Mouse (Mus musculus) MEL (cell line): ENCODE data around the gene Slc13a4. TPM values are rescaled to one million over a fixed set of nuclear protein-coding genes. Genes with fewer than 3 reads are reported as not detected.

Source experiments
- DNase-seq: peaks from one replicate; pipeline ENCODE4 v3.0.0; 2011; ENCODE audit warnings: low read depth, low spot score
- H3K27ac ChIP-seq: 2 replicates; pipeline ENCODE4 v1.5.1; 2012; ENCODE audit warnings: low read depth, mild to moderate bottlenecking, control low read depth, low read length, moderate library complexity; ENCODE audit not compliant: control insufficient read depth
- H3K27me3 ChIP-seq, 2 experiments: fragments of 150-350 bp in 1 of 2; sonication (generic) in 1 of 2; 2 replicates each; pipeline ENCODE4 v1.6.1; 2012; ENCODE audit warnings: low read length in 2 of 2, mild to moderate bottlenecking in 2 of 2, improper control_type of control experiment in 1 of 2, moderate library complexity in 1 of 2; ENCODE audit not compliant: insufficient read depth in 2 of 2, control insufficient read depth in 1 of 2
- H3K36me3 ChIP-seq, 2 experiments: 2 replicates each; pipeline ENCODE4 v1.6.1; 2012 to 2014; ENCODE audit warnings: low read length in 2 of 2, improper control_type of control experiment in 1 of 2, inconsistent platforms in 1 of 2, mild to moderate bottlenecking in 1 of 2; ENCODE audit not compliant: insufficient read depth in 2 of 2, control insufficient read depth in 1 of 2
- H3K4me1 ChIP-seq, 2 experiments: fragments of 150-350 bp in 1 of 2; sonication (generic) in 1 of 2; 2 replicates each; pipeline ENCODE4 v1.6.1; 2012; ENCODE audit warnings: low read length in 2 of 2, improper control_type of control experiment in 1 of 2, mild to moderate bottlenecking in 1 of 2; ENCODE audit not compliant: insufficient read depth in 2 of 2, control insufficient read depth in 1 of 2
- H3K4me3 ChIP-seq, 2 experiments: fragments of 150-350 bp in 1 of 2; sonication (generic) in 1 of 2; 2 replicates each; pipeline ENCODE4 v1.5.1; 2012; ENCODE audit warnings: low read depth in 2 of 2, low read length in 2 of 2, mild to moderate bottlenecking in 2 of 2, moderate library complexity in 2 of 2, control low read depth in 1 of 2, improper control_type of control experiment in 1 of 2; ENCODE audit not compliant: control insufficient read depth in 1 of 2, insufficient read depth in 1 of 2
- H3K79me2 ChIP-seq: 2 replicates; pipeline ENCODE4 v1.6.1; 2012; ENCODE audit warnings: mild to moderate bottlenecking, low read length, moderate library complexity; ENCODE audit not compliant: control insufficient read depth, poor library complexity, insufficient read depth
- H3K9ac ChIP-seq: 2 replicates; pipeline ENCODE4 v1.6.1; 2012; ENCODE audit warnings: low read depth, mild to moderate bottlenecking, control low read depth, low read length, moderate library complexity; ENCODE audit not compliant: control insufficient read depth, poor library complexity, severe bottlenecking
- H3K9me3 ChIP-seq: fragments of 150-350 bp; sonication (generic); replicated peaks from 2 replicates; pipeline ENCODE4 v1.6.1; 2012; ENCODE audit warnings: mild to moderate bottlenecking, low read length, improper control_type of control experiment, moderate library complexity; ENCODE audit not compliant: insufficient read depth
- BHLHE40 ChIP-seq: IDR thresholded peaks from 2 replicates; pipeline ENCODE4 v1.6.1; 2012; ENCODE audit warnings: low read depth, mild to moderate bottlenecking, inconsistent platforms, low read length, improper control_type of control experiment, borderline replicate concordance
- CHD1 ChIP-seq: IDR thresholded peaks from 2 replicates; pipeline ENCODE4 v1.6.1; 2012; ENCODE audit warnings: low read depth, mild to moderate bottlenecking, inconsistent platforms, low read length, improper control_type of control experiment
- CHD2 ChIP-seq: IDR thresholded peaks from 2 replicates; pipeline ENCODE4 v1.6.1; 2011; ENCODE audit warnings: low read length, improper control_type of control experiment
- CTCF ChIP-seq, 3 experiments: IDR thresholded peaks in 2 of 3; conservative IDR thresholded peaks in 1 of 3; 2 replicates each; pipeline ENCODE4 v1.5.1; 2011 to 2012; ENCODE audit warnings: low read length in 3 of 3, low read depth in 2 of 3, mild to moderate bottlenecking in 2 of 3, improper control_type of control experiment in 1 of 3, inconsistent platforms in 1 of 3, mixed read lengths in 1 of 3, moderate library complexity in 1 of 3; ENCODE audit not compliant: control insufficient read depth in 1 of 3, insufficient read depth in 1 of 3, poor library complexity in 1 of 3, severe bottlenecking in 1 of 3
- E2F4 ChIP-seq: IDR thresholded peaks from 2 replicates; pipeline ENCODE4 v1.6.1; 2011; ENCODE audit warnings: low read depth, low read length, improper control_type of control experiment, borderline replicate concordance
- EP300 ChIP-seq, 2 experiments: IDR thresholded peaks; 2 replicates each; pipeline ENCODE4 v1.6.1; 2011; ENCODE audit warnings: improper control_type of control experiment in 2 of 2, low read length in 2 of 2, low read depth in 1 of 2, mild to moderate bottlenecking in 1 of 2
- JUND ChIP-seq: IDR thresholded peaks from 2 replicates; pipeline ENCODE4 v1.6.1; 2011; ENCODE audit warnings: low read depth, mild to moderate bottlenecking, improper control_type of control experiment, low read length
- KAT2A ChIP-seq: conservative IDR thresholded peaks from 2 replicates; pipeline ENCODE4 v1.6.1; 2012; ENCODE audit warnings: low read depth, low read length, improper control_type of control experiment, inconsistent platforms
- MAFK ChIP-seq: IDR thresholded peaks from 2 replicates; pipeline ENCODE4 v1.6.1; 2011; ENCODE audit warnings: low read depth, mild to moderate bottlenecking, low read length, improper control_type of control experiment, borderline replicate concordance
- MAZ ChIP-seq: IDR thresholded peaks from 2 replicates; pipeline ENCODE4 v1.6.1; 2012; ENCODE audit warnings: low read depth, mild to moderate bottlenecking, inconsistent platforms, low read length, improper control_type of control experiment
- MEF2A ChIP-seq: IDR thresholded peaks from 2 replicates; pipeline ENCODE4 v1.6.1; 2014; ENCODE audit warnings: low read depth, mild to moderate bottlenecking, inconsistent platforms, low read length, improper control_type of control experiment; ENCODE audit not compliant: poor library complexity, insufficient replicate concordance, severe bottlenecking; ENCODE audit errors: extremely low read depth
- MXI1 ChIP-seq: IDR thresholded peaks from 2 replicates; pipeline ENCODE4 v1.6.1; 2011; ENCODE audit warnings: mild to moderate bottlenecking, low read depth, low read length, improper control_type of control experiment
- MYC ChIP-seq: IDR thresholded peaks from 2 replicates; pipeline ENCODE4 v1.6.1; 2011; ENCODE audit warnings: low read depth, mild to moderate bottlenecking, low read length, improper control_type of control experiment, moderate library complexity
- NELFE ChIP-seq: IDR thresholded peaks from 2 replicates; pipeline ENCODE4 v1.6.1; 2011; ENCODE audit warnings: low read depth, low read length, improper control_type of control experiment
- NRF1 ChIP-seq: IDR thresholded peaks from 2 replicates; pipeline ENCODE4 v1.6.1; 2014; ENCODE audit warnings: low read depth, mild to moderate bottlenecking, inconsistent platforms, low read length, improper control_type of control experiment, moderate library complexity; ENCODE audit not compliant: poor library complexity, insufficient read depth, severe bottlenecking
- POLR2AphosphoS2 ChIP-seq: IDR thresholded peaks from 2 replicates; pipeline ENCODE4 v1.6.1; 2011; ENCODE audit warnings: low read length, improper control_type of control experiment
- POLR2AphosphoS5 ChIP-seq: IDR thresholded peaks from 2 replicates; pipeline ENCODE4 v1.6.1; 2012; ENCODE audit warnings: low read depth, borderline replicate concordance, mild to moderate bottlenecking, inconsistent platforms, low read length, moderate library complexity, mixed read lengths
- RAD21 ChIP-seq: IDR thresholded peaks from 2 replicates; pipeline ENCODE4 v1.6.1; 2011; ENCODE audit warnings: mild to moderate bottlenecking, low read depth, low read length, improper control_type of control experiment
- SMC3 ChIP-seq: IDR thresholded peaks from 2 replicates; pipeline ENCODE4 v1.6.1; 2011; ENCODE audit warnings: low read depth, low read length, improper control_type of control experiment
- TBP ChIP-seq: IDR thresholded peaks from 2 replicates; pipeline ENCODE4 v1.8.0; 2011; ENCODE audit warnings: low read depth, low read length, improper control_type of control experiment
- USF1 ChIP-seq: IDR thresholded peaks from 2 replicates; pipeline ENCODE4 v1.6.1; 2014; ENCODE audit warnings: low read depth, mild to moderate bottlenecking, inconsistent platforms, low read length, improper control_type of control experiment, moderate library complexity
- ZC3H11A ChIP-seq: IDR thresholded peaks from 2 replicates; pipeline ENCODE4 v1.6.1; 2012; ENCODE audit warnings: low read depth, mild to moderate bottlenecking, inconsistent platforms, low read length, improper control_type of control experiment
- ZMIZ1 ChIP-seq: IDR thresholded peaks from 2 replicates; pipeline ENCODE4 v1.6.1; 2012; ENCODE audit warnings: low read depth, mild to moderate bottlenecking, inconsistent platforms, low read length, improper control_type of control experiment, moderate library complexity
- ZNF384 ChIP-seq: IDR thresholded peaks from 2 replicates; pipeline ENCODE4 v1.6.1; 2012; ENCODE audit warnings: low read depth, mild to moderate bottlenecking, inconsistent platforms, low read length, improper control_type of control experiment
- polyA plus RNA-seq, 2 experiments: library from polyadenylated mRNA; stranded (reverse) in 1 of 2; unstranded in 1 of 2; fragments of >175 nt in 1 of 2; fragments of >200 nt in 1 of 2; gene quantifications; 2 replicates each; pipeline versions ENCODE4 v1.2.1 to v1.2.4; 2012; ENCODE audit warnings: low replicate concordance in 2 of 2, low read depth in 1 of 2; ENCODE audit not compliant: insufficient read length in 2 of 2, insufficient read depth in 1 of 2, missing spikeins in 1 of 2
- total RNA-seq: library from RNA; depleted of rRNA; stranded (reverse); fragments of 300-350 nt; gene quantifications from 2 replicates; pipeline ENCODE4 v1.2.3, GENCODE M21; 2012

The Slc13a4 gene
- total and polyA plus RNA-seq, 3 experiments = 0.14 TPM; not detected in 2

DNA sequence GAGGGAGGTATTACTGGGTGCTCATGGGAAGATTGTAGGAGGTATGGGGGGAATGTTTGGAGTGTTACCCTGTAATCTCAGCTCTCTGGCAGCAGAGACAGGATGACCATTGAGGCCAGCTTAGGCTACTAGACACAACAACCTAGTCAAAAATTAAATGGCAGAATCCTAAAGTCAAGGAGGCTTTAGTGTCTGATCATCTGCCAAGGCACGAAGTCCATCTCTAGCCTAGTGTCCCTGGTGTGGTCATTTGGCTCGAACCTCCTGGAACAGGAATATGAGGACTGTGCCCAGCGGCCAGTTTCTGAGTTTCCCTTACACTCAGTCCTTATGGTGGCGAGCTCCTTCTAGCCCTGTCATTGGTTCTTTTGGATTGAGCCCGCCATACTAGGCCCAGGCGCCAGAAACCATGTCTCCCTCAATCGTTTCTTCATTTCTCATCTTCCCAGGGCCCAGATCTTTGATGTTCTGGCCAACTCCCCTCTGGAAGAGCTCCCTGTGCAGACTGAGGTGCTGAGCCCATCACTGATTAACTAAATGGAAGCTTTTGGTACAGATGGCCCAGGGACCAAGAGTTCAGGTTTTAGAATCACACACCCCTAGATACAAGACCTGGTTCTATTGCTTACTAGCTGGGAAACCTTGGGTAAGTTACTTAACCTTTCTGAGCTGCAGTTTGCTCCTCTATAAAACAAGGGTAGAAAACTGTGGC, 10.3 kb downstream of the Slc13a4 start:
- Histone ChIP-seq H3K36me3 (no peaks in the 10 kb centered on the region), H3K27me3 (no peaks in the 10 kb centered on the region; a peak in 1 of 4 replicates), H3K27ac (no peak overlapping the region), H3K4me3 (no peak overlapping the region), H3K9me3 (no peaks in the 10 kb centered on the region), H3K79me2 (no peaks in the 10 kb centered on the region), H3K4me1 (no peaks in the 10 kb centered on the region; a peak in 1 of 4 replicates), H3K9ac (no peak overlapping the region)
- no peak for DNase-seq
- no peak for TF ChIP-seq BHLHE40
- no peak for TF ChIP-seq MEF2A
- TF ChIP-seq KAT2A = no peak
- no peak for TF ChIP-seq NELFE
- TF ChIP-seq E2F4 = no peak
- TF ChIP-seq POLR2AphosphoS5 = no peak
- TF ChIP-seq SMC3 = no peak
- TF ChIP-seq CTCF (IDR thresholded peaks at IDR 0.05 in 2 of 3, conservative IDR thresholded peaks at IDR 0.05 in 1 of 3; ENCODE audit: control insufficient read depth in 1 of 3, insufficient read depth in 1 of 3, low read depth in 2 of 3, low read length in 3 of 3, poor library complexity in 1 of 3, severe bottlenecking in 1 of 3) = no peak
- no peak for TF ChIP-seq CHD2
- no peak for TF ChIP-seq CHD1
- no peak for TF ChIP-seq TBP
- TF ChIP-seq EP300 (IDR thresholded peaks at IDR 0.05; ENCODE audit: low read depth in 1 of 2, low read length in 2 of 2) = no peak
- no peak for TF ChIP-seq RAD21
- TF ChIP-seq ZNF384 = no peak
- TF ChIP-seq ZC3H11A = no peak

- Histone ChIP-seq H3K9ac (no peak overlapping the region), H3K4me3 (no peak overlapping the region), H3K4me1 (no peaks in the 10 kb centered on the region; a peak in 1 of 4 replicates), H3K9me3 (no peaks in the 10 kb centered on the region), H3K27ac (no peak overlapping the region), H3K79me2 (no peaks in the 10 kb centered on the region), H3K27me3 (no peaks in the 10 kb centered on the region; a peak in 1 of 4 replicates), H3K36me3 (no peaks in the 10 kb centered on the region)
- DNase-seq = no peak
- TF ChIP-seq BHLHE40 = no peak
- TF ChIP-seq NELFE = no peak
- TF ChIP-seq MAFK = no peak
- no peak for TF ChIP-seq POLR2AphosphoS5
- no peak for TF ChIP-seq MYC
- no peak for TF ChIP-seq MAZ
- no peak for TF ChIP-seq POLR2AphosphoS2
- TF ChIP-seq USF1 = no peak
- TF ChIP-seq MEF2A = no peak
- no peak for TF ChIP-seq NRF1
- no peak for TF ChIP-seq JUND
- TF ChIP-seq MXI1 = no peak
- no peak for TF ChIP-seq ZMIZ1
These were observed 10.9 kb downstream of the Slc13a4 start for GRCm38 (mm10) chr6:35297001-35297400.
